Mouse (Mus musculus): ENCODE results near the gene Sf3b6. TPM values are rescaled to one million over a fixed set of nuclear protein-coding genes. Genes with fewer than 3 reads are reported as not detected.

Gene Sf3b6
- polyA plus RNA-seq, 1 experiment from 2014 or later, result 190 TPM

DNA sequence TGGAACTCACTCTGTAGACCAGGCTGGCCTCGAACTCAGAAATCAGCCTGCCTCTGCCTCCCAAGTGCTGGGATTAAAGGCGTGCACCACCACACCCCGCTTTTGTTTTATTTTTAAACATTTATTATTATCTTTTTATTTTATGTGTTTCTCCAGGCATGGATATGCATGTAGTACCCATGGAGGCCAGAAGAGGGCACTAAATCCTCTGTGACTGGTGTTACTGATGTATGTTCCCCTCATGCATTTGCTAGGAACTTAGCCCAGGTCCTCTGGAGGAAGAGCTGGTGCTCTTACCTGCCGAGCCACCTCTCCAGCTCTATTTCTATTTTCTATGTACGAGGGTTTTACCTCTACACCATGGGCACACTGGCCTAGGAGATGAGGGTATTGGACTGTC is 38.8 kb downstream of the Sf3b6 start:
- H3K9me3 ChIP-seq (replicated peaks; ENCODE audit: control insufficient read depth, low read length), result no peaks in the 10 kb centered on the region
- no peak for ATAC-seq (ENCODE audit: insufficient read depth, low FRiP score)
- no peak overlapping the region for H3K4me3 ChIP-seq (replicated peaks; ENCODE audit: low read length)
- no peak overlapping the region for H3K4me2 ChIP-seq (ENCODE audit: low read depth, low read length)
- H3K4me1 ChIP-seq (ENCODE audit: control insufficient read depth, insufficient read depth, low read length), result no peaks in the 10 kb centered on the region
- H3K27me3 ChIP-seq (ENCODE audit: control insufficient read depth, insufficient read depth, low read length), result no peaks in the 10 kb centered on the region
- WGBS, result 94% methylated on average over 5 of the region's 5 CpGs
- H3K36me3 ChIP-seq (ENCODE audit: control insufficient read depth, insufficient read depth, low read length), result 0 out of 2 replicates have a peak, but pooled peaks cover 3% of the 10 kb centered on the region
- no peak overlapping the region for H3K9ac ChIP-seq (ENCODE audit: low read length)
- H3K27ac ChIP-seq (ENCODE audit: low read length), result no peak overlapping the region

DNA sequence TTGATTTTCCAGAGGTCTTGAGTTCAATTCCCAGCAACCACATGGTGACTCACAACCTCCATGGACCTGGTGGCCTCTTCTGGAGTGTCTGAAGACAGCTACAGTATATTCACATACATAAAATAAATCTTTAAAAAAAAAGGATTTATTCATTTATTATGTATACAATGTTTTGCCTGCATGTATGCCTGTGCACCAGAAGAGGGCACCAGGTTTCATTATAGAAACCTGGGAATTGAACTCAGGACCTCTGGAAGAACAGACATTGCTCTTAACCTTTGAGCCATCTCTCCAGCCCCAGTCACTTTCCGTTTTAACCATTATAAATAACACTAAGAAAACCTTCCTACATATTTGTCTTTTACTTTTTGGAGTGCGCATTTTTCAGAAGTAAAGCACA is 39.5 kb downstream of the Sf3b6 start:
- Histone ChIP-seq H3K36me3 (ENCODE audit: control insufficient read depth, insufficient read depth, low read length) (0 out of 2 replicates have a peak, but pooled peaks cover 3% of the 10 kb centered on the region), H3K4me1 (ENCODE audit: control insufficient read depth, insufficient read depth, low read length) (no peaks in the 10 kb centered on the region), H3K9ac (ENCODE audit: low read length) (no peak overlapping the region), H3K27ac (ENCODE audit: low read length) (no peak overlapping the region), H3K4me2 (ENCODE audit: low read depth, low read length) (no peak overlapping the region), H3K9me3 (replicated peaks; ENCODE audit: control insufficient read depth, low read length) (no peaks in the 10 kb centered on the region), H3K4me3 (replicated peaks; ENCODE audit: low read length) (no peak overlapping the region), H3K27me3 (ENCODE audit: control insufficient read depth, insufficient read depth, low read length) (no peaks in the 10 kb centered on the region)
- WGBS, result 91% methylated on average over 2 of the region's 2 CpGs
- no peak for ATAC-seq (ENCODE audit: insufficient read depth, low FRiP score)

DNA sequence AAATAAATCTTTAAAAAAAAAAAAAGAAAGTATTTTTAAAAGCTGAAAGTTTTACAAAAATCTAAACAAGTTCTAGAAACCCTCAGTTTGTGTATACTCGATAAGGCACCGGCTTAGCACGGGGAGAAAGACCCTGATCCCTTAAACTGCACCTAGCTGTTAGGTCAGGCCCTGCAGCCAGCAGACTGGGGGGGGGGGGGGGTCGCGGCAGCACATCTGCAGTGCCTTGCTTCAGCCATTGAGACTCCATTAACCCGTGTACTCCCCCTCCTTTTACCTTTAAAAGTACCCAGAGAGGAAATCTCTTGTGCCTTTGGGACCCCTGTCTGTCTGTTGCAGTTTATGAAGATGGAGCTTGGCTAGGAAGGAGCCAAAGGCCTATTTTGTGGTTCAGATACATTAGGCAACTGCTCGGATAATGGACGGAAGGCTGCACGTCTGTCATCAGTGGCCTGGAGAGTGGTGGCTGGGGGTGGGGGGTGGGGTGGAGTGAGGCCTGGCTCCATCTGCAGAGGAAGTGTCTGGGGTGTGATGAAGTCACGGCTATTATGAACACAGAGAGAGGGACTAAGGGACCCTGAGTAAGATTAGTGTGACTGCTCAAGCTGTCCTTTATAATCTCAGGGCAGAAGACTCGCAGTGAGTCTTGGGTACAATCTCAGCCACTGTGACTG is 42.0 kb downstream of the Sf3b6 start:
- no peak overlapping the region for H3K4me3 ChIP-seq (replicated peaks; ENCODE audit: low read length)
- H3K9me3 ChIP-seq (replicated peaks; ENCODE audit: control insufficient read depth, low read length), result no peaks in the 10 kb centered on the region
- no peaks in the 10 kb centered on the region for H3K27me3 ChIP-seq (ENCODE audit: control insufficient read depth, insufficient read depth, low read length)
- H3K27ac ChIP-seq (ENCODE audit: low read length), result no peak overlapping the region
- no peak for ATAC-seq (ENCODE audit: insufficient read depth, low FRiP score)
- 42% methylated on average over 11 of the region's 11 CpGs for WGBS
- H3K4me2 ChIP-seq (ENCODE audit: low read depth, low read length), result no peak overlapping the region
- 0 out of 2 replicates have a peak, but pooled peaks cover 3% of the 10 kb centered on the region for H3K36me3 ChIP-seq (ENCODE audit: control insufficient read depth, insufficient read depth, low read length)
- no peak overlapping the region for H3K9ac ChIP-seq (ENCODE audit: low read length)
- H3K4me1 ChIP-seq (ENCODE audit: control insufficient read depth, insufficient read depth, low read length), result 0 out of 2 replicates have a peak, but pooled peaks cover 7% of the 10 kb centered on the region

DNA sequence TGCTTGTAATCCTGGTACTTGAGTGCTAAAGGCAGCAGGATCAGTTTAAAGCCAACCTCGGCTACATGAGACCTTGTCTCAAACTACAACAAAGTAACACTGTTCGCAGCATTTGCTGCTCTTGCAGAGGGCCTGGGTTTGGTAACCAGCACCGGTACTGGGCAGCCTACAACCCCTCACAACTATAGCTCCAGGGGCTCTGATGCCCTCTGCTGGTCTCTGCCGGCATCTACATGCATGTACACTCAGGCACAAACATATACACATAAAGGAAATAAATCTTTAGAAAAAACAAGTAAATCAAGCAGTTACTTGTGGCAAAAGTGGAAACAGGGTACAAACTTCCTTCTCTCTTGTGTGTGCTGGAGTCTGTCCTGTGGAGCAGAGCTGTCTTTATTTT is 45.3 kb downstream of the Sf3b6 start:
- H3K9ac ChIP-seq (ENCODE audit: low read length), result no peak overlapping the region
- no peak overlapping the region for H3K4me3 ChIP-seq (replicated peaks; ENCODE audit: low read length)
- WGBS, result 93% methylated on average over 4 of the region's 4 CpGs
- no peaks in the 10 kb centered on the region for H3K9me3 ChIP-seq (replicated peaks; ENCODE audit: control insufficient read depth, low read length)
- no peaks in the 10 kb centered on the region for H3K36me3 ChIP-seq (ENCODE audit: control insufficient read depth, insufficient read depth, low read length)
- no peak for ATAC-seq (ENCODE audit: insufficient read depth, low FRiP score)
- H3K4me1 ChIP-seq (ENCODE audit: control insufficient read depth, insufficient read depth, low read length), result 0 out of 2 replicates have a peak, but pooled peaks cover 7% of the 10 kb centered on the region
- H3K27ac ChIP-seq (ENCODE audit: low read length), result no peak overlapping the region
- no peak overlapping the region for H3K4me2 ChIP-seq (ENCODE audit: low read depth, low read length)
- H3K27me3 ChIP-seq (ENCODE audit: control insufficient read depth, insufficient read depth, low read length), result no peaks in the 10 kb centered on the region

DNA sequence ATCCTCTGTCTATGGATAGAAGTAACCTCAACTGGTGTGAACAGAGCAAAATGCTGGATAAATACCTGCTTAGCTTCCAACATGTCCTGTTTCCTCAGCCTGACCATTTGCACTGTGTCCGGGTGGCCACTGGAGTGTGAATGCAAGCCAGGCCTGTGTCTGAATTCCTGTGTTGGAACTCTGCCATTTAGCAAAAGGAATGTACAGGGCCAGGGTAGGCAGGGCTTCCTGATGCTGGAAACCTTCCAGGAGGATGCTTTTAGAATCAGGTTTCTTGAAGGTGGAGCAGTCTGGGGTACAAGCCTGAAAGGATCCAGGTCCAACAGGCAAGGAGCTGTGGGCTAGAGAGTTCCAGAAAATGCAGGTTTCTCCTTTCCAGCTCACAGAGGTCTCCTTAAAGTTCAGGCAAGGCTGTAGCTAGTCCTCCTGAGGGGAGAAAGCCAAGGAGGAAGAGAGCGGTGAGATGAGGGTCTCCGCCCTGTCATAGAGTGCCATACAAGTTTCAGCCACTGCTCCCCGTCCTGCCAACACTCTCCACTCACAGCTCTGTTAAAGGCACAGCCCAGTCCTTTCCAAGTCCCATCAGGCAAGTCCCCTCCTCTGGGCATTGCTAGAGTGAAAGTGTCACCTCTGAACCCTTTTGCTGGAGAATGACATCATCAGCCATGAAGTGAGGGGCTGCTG is 46.5 kb downstream of the Sf3b6 start:
- Histone ChIP-seq H3K4me2 (ENCODE audit: low read depth, low read length) (no peak overlapping the region), H3K27ac (ENCODE audit: low read length) (no peak overlapping the region), H3K4me1 (ENCODE audit: control insufficient read depth, insufficient read depth, low read length) (0 out of 2 replicates have a peak, but pooled peaks cover 7% of the 10 kb centered on the region), H3K36me3 (ENCODE audit: control insufficient read depth, insufficient read depth, low read length) (no peaks in the 10 kb centered on the region), H3K9me3 (replicated peaks; ENCODE audit: control insufficient read depth, low read length) (no peaks in the 10 kb centered on the region), H3K4me3 (replicated peaks; ENCODE audit: low read length) (no peak overlapping the region), H3K27me3 (ENCODE audit: control insufficient read depth, insufficient read depth, low read length) (no peaks in the 10 kb centered on the region), H3K9ac (ENCODE audit: low read length) (no peak overlapping the region)
- no peak for ATAC-seq (ENCODE audit: insufficient read depth, low FRiP score)
- 54% methylated on average over 4 of the region's 4 CpGs for WGBS

DNA sequence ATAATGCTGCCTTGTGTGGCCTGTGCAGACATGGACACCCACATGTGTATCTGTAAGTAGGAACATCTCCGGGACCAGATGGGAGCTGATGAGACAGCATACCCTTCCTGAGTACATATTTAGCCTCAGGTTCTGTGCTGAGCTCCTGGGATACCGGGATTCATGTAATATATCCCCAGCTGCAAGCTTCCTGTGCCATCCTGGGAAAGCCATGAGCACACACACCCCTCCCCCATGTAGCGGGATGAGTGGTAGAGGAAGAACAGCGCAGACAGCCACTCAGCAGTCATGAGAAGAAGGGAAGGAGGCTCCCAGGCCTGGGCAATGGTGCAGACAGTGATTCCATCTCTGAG is 47.0 kb downstream of the Sf3b6 start:
- H3K27ac ChIP-seq (ENCODE audit: low read length), result no peak overlapping the region
- H3K27me3 ChIP-seq (ENCODE audit: control insufficient read depth, insufficient read depth, low read length), result no peaks in the 10 kb centered on the region
- no peaks in the 10 kb centered on the region for H3K9me3 ChIP-seq (replicated peaks; ENCODE audit: control insufficient read depth, low read length)
- H3K4me2 ChIP-seq (ENCODE audit: low read depth, low read length), result no peak overlapping the region
- 67% methylated on average over 4 of the region's 4 CpGs for WGBS
- H3K36me3 ChIP-seq (ENCODE audit: control insufficient read depth, insufficient read depth, low read length), result no peaks in the 10 kb centered on the region
- 0 out of 2 replicates have a peak, but pooled peaks cover 7% of the 10 kb centered on the region for H3K4me1 ChIP-seq (ENCODE audit: control insufficient read depth, insufficient read depth, low read length)
- no peak for ATAC-seq (ENCODE audit: insufficient read depth, low FRiP score)
- no peak overlapping the region for H3K4me3 ChIP-seq (replicated peaks; ENCODE audit: low read length)
- H3K9ac ChIP-seq (ENCODE audit: low read length), result no peak overlapping the region

DNA sequence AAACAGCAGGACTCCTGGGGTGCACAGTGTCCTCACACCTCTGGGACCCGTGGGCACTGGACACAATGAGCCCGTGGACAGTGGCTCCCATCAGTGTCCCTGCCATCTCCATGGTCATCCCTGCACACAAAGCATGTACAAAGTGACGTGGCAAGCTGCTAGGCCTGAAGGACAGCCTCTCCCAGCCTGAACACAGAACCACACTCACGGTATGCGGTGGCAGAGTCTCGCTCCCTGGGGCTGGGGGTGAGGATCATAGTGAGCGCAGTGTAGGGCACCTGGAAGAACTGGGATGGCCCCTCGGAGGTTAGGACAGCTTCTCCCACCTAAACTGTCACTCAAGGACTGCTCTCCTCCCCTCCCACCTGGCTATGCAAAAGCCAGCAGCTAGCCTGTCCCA is 51.6 kb downstream of the Sf3b6 start:
- no peak overlapping the region for H3K27ac ChIP-seq (ENCODE audit: low read length)
- H3K36me3 ChIP-seq (ENCODE audit: control insufficient read depth, insufficient read depth, low read length), result no peaks in the 10 kb centered on the region
- WGBS, result 76% methylated on average over 8 of the region's 8 CpGs
- H3K9me3 ChIP-seq (replicated peaks; ENCODE audit: control insufficient read depth, low read length), result no peaks in the 10 kb centered on the region
- no peak overlapping the region for H3K4me2 ChIP-seq (ENCODE audit: low read depth, low read length)
- H3K27me3 ChIP-seq (ENCODE audit: control insufficient read depth, insufficient read depth, low read length), result 0 out of 2 replicates have a peak, but pooled peaks cover 2% of the 10 kb centered on the region
- ATAC-seq (ENCODE audit: insufficient read depth, low FRiP score), result no peak
- 0 out of 2 replicates have a peak overlapping the region, but pooled peaks have one; percentile 26 for H3K9ac ChIP-seq (ENCODE audit: low read length)
- peaks cover 6% of the 10 kb centered on the region for H3K4me1 ChIP-seq (ENCODE audit: control insufficient read depth, insufficient read depth, low read length)
- H3K4me3 ChIP-seq (replicated peaks; ENCODE audit: low read length), result no peak overlapping the region

DNA sequence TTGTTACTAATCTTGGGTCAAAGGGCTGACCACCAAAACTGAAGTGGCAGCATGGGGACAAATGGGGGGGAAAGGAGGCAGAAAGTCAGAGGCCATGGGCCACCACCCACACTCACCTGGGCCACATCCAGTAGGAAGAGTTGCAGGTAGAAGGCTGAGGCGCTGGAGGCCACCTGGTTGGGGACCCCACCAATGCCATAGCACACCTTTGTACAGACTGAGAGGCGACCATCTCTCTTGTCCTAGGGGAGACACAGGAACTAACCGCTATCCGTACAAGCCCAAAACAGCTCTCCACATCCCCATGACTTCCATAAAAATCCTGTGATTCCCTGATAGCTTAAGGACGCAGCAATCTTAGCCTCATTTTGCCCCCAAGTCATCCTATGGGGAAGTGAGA is 53.9 kb downstream of the Sf3b6 start:
- Histone ChIP-seq H3K4me1 (ENCODE audit: control insufficient read depth, insufficient read depth, low read length) (peaks cover 6% of the 10 kb centered on the region), H3K4me2 (ENCODE audit: low read depth, low read length) (no peak overlapping the region), H3K9me3 (replicated peaks; ENCODE audit: control insufficient read depth, low read length) (no peaks in the 10 kb centered on the region), H3K36me3 (ENCODE audit: control insufficient read depth, insufficient read depth, low read length) (no peaks in the 10 kb centered on the region), H3K9ac (ENCODE audit: low read length) (no peak overlapping the region), H3K4me3 (replicated peaks; ENCODE audit: low read length) (no peak overlapping the region), H3K27me3 (ENCODE audit: control insufficient read depth, insufficient read depth, low read length) (0 out of 2 replicates have a peak, but pooled peaks cover 2% of the 10 kb centered on the region), H3K27ac (ENCODE audit: low read length) (no peak overlapping the region)
- 87% methylated on average over 5 of the region's 5 CpGs for WGBS
- no peak for ATAC-seq (ENCODE audit: insufficient read depth, low FRiP score)

DNA sequence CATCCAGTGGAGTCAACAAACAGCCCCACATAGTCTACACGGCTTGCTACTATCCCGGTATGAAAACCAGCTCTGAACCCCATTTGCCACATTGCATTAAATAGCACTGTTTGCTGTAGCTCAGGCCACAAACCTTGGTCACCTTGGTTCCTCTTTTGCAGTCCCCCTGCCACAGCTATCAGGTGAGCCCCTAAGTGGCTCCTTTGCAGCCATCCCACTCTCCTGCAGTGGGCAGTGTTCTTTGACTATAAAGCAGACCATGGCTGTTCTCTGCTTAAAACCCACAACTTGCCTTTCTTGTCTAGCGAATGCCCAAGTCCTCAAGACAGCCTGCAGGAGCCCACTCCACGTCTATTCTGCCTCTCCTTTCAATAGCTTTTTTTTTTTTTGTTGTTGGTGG is 54.9 kb downstream of the Sf3b6 start:
- no peak overlapping the region for H3K9ac ChIP-seq (ENCODE audit: low read length)
- H3K27me3 ChIP-seq (ENCODE audit: control insufficient read depth, insufficient read depth, low read length), result 0 out of 2 replicates have a peak, but pooled peaks cover 2% of the 10 kb centered on the region
- H3K4me3 ChIP-seq (replicated peaks; ENCODE audit: low read length), result no peak overlapping the region
- no peak for ATAC-seq (ENCODE audit: insufficient read depth, low FRiP score)
- no peak overlapping the region for H3K27ac ChIP-seq (ENCODE audit: low read length)
- WGBS, result 53% methylated on average over 4 of the region's 4 CpGs
- no peaks in the 10 kb centered on the region for H3K9me3 ChIP-seq (replicated peaks; ENCODE audit: control insufficient read depth, low read length)
- no peak overlapping the region for H3K4me2 ChIP-seq (ENCODE audit: low read depth, low read length)
- H3K36me3 ChIP-seq (ENCODE audit: control insufficient read depth, insufficient read depth, low read length), result no peaks in the 10 kb centered on the region
- H3K4me1 ChIP-seq (ENCODE audit: control insufficient read depth, insufficient read depth, low read length), result peaks cover 6% of the 10 kb centered on the region
